7 mouse cellular contexts compared by ENCODE assay signal in the genomic region with DNA sequence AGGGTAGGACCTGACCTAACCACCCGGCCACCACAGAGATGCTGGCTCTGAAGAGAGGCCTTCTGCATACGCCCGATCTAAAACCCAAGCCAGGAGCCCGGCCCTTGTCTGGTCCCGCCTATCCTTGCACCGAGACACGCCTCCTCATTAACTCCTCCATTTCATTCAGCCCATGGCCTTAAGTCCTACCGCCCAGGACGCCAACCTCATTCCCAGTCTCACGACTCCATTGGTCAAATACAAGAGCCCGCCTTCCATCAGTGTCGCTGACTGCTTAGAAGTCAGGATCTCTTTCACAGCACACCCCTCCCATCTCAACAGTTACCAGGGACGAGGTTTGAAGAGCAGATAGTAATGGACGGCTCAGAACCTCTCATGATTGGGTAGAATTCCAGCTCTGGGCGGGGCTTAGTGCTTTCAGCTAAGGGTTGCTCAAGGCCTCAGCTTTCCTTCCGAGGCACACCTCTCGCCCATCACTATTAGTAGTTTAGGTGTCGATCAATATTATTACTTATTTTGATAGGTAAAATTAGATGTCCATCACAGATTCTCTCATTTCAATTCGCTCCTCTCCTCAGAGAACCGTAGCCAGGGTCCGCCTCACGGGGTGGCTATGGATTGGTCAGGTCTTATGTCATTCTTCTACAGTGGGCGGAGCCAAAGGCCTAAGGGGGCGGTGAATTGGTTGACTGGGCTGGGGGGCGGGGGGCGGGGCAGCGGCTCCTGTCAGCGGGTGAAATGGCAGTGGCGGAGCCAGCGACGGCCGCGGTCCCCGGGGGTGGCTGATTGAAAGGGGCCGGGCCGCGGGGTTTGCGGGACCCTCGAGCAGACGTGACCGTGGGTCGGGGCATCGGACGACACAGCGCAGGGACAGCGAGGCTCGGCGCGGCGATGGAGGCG. TPM values are rescaled to one million over a fixed set of nuclear protein-coding genes. Genes with fewer than 3 reads are reported as not detected.
DNase-seq lines count a peak whose midpoint lies in the region; ATAC-seq lines count a peak whose summit lies in the region.

A gene (plus strand): TSS at position 716 of the 900 bp plus-strand sequence.

- no peaks in the 10 kb centered on the region for H3K4me1 ChIP-seq in embryonic facial prominence, embryonic 11.5 days (ENCODE audit: control insufficient read depth, insufficient read depth, low read length)
- peaks cover 12% of the 10 kb centered on the region for H3K4me1 ChIP-seq in limb, embryonic 10.5 days
- H3K4me1 ChIP-seq in midbrain, embryonic 13.5 days (replicated peaks), result peaks cover 42% of the 10 kb centered on the region

- no peaks in the 10 kb centered on the region for H3K9me3 ChIP-seq in embryonic facial prominence, embryonic 11.5 days (replicated peaks; ENCODE audit: control insufficient read depth, low read length)
- no peaks in the 10 kb centered on the region for H3K9me3 ChIP-seq in limb, embryonic 10.5 days (replicated peaks)
- no peaks in the 10 kb centered on the region for H3K9me3 ChIP-seq in midbrain, embryonic 13.5 days

- peak within 1 kb of the TSS; percentile 69 for H3K9ac ChIP-seq in embryonic facial prominence, embryonic 11.5 days (replicated peaks; ENCODE audit: low read length)
- peak within 1 kb of the TSS; percentile 97 for H3K9ac ChIP-seq in midbrain, embryonic 13.5 days (replicated peaks)

- peak within 1 kb of the TSS; percentile 83 for H3K4me3 ChIP-seq in embryonic facial prominence, embryonic 11.5 days (ENCODE audit: low read depth, low read length)
- H3K4me3 ChIP-seq in limb, embryonic 10.5 days, result peak within 1 kb of the TSS; percentile 81
- peak within 1 kb of the TSS; percentile 91 for H3K4me3 ChIP-seq in midbrain, embryonic 13.5 days (replicated peaks)

- under 1% methylated on average over 40 of the region's 51 CpGs for WGBS in embryonic facial prominence, embryonic 11.5 days
- under 1% methylated on average over 44 of the region's 51 CpGs for WGBS in limb, embryonic 10.5 days
- WGBS in midbrain, embryonic 13.5 days, result under 1% methylated on average over 51 of the region's 51 CpGs

- peak; percentile 99 for ATAC-seq in embryonic facial prominence, embryonic 11.5 days (replicated peaks; ENCODE audit: insufficient number of reproducible peaks, low FRiP score, low TSS enrichment, low read depth)
- peak; percentile 81 for ATAC-seq in granulocyte monocyte progenitor cell, adult 5-6 weeks (replicated peaks; ENCODE audit: poor library complexity, severe bottlenecking)
- ATAC-seq in midbrain, embryonic 13.5 days, result peak; percentile 98

- H3K4me2 ChIP-seq in embryonic facial prominence, embryonic 11.5 days (ENCODE audit: low read depth, low read length), result peak within 1 kb of the TSS; percentile 53
- peak within 1 kb of the TSS; percentile 69 for H3K4me2 ChIP-seq in midbrain, embryonic 13.5 days (replicated peaks)

- DNase-seq in adrenal gland, postnatal 14 days, result peak; percentile 98
- peak; percentile 99 for DNase-seq in embryonic facial prominence, embryonic 11.5 days (ENCODE audit: low spot score)
- peak; percentile 100 for DNase-seq in kidney, adult 11 months
- peak; percentile 95 for DNase-seq in limb, embryonic 10.5 days (ENCODE audit: low spot score)
- DNase-seq in spleen, adult 12 weeks (ENCODE audit: low spot score), result peak; percentile 94

- H3K27me3 ChIP-seq in embryonic facial prominence, embryonic 11.5 days (ENCODE audit: control insufficient read depth, insufficient read depth, low read length), result no peaks in the 10 kb centered on the region
- no peaks in the 10 kb centered on the region for H3K27me3 ChIP-seq in limb, embryonic 10.5 days (ENCODE audit: low read depth, poor library complexity, severe bottlenecking)
- no peaks in the 10 kb centered on the region for H3K27me3 ChIP-seq in midbrain, embryonic 13.5 days

- no peaks in the 10 kb centered on the region for H3K36me3 ChIP-seq in embryonic facial prominence, embryonic 11.5 days (replicated peaks; ENCODE audit: control insufficient read depth, insufficient read depth, low read depth, low read length)
- H3K36me3 ChIP-seq in limb, embryonic 10.5 days, result no peaks in the 10 kb centered on the region
- peaks cover 3% of the 10 kb centered on the region for H3K36me3 ChIP-seq in midbrain, embryonic 13.5 days

- H3K27ac ChIP-seq in embryonic facial prominence, embryonic 11.5 days (replicated peaks; ENCODE audit: low read depth, low read length), result no peak within 1 kb of the TSS; the same call in 1 of the 2 replicates
- H3K27ac ChIP-seq in limb, embryonic 10.5 days, result peak within 1 kb of the TSS; percentile 81
- H3K27ac ChIP-seq in midbrain, embryonic 13.5 days, result peak within 1 kb of the TSS; percentile 84

RNA-seq across cellular contexts. Expression of the gene that starts here (rescaled TPM):
- 29.6 and 34.9 TPM in 2 replicates for total RNA-seq in adrenal gland, postnatal 14 days (2021)
- polyA plus RNA-seq in embryonic facial prominence, embryonic 11.5 days (2014; fragmentation: Nextera tagmentation; extraction: Ambion mirVana), result 16.0 and 20.0 TPM in 2 replicates
- total RNA-seq in granulocyte monocyte progenitor cell, adult 5-6 weeks (2014; fragmentation: Nextera tagmentation), result 4.4 and 10.5 TPM in 2 replicates
- total RNA-seq in granulocyte monocyte progenitor cell, adult 5-6 weeks (2017), result 4.1 and 9.4 TPM in 2 replicates
- 14.4 and 25.5 TPM in 2 replicates for polyA plus RNA-seq in limb, embryonic 10.5 days (2016; fragmentation: Nextera tagmentation; extraction: Ambion mirVana)
- polyA plus RNA-seq in midbrain, embryonic 13.5 days (2015; fragmentation: Nextera tagmentation; extraction: Ambion mirVana), result 91.4 and 92.5 TPM in 2 replicates
